Mouse (Mus musculus) heart, embryonic 11.5 days (tissue): ENCODE results near the gene Olfr488. TPM values are rescaled to one million over a fixed set of nuclear protein-coding genes. Genes with fewer than 3 reads are reported as not detected.
"Not testable (repeated sequence)": the region's sequence is repeated elsewhere in the genome, so short reads cannot be mapped to it uniquely, and the experiment has no call there.

ENCODE experiments used
- ATAC-seq: fragments of 200-750 bp; cut with Nextera tagmentation; replicated peaks from 2 replicates; pipeline ENCODE4 v1.8.0; 2017; ENCODE audit warnings: moderate library complexity; ENCODE audit not compliant: insufficient number of reproducible peaks, low FRiP score, low TSS enrichment
- H3K27ac ChIP-seq: fragments of 300-500 bp; sonication (generic); 2 replicates; pipeline ENCODE4 v1.5.1; 2014; ENCODE audit warnings: mild to moderate bottlenecking, low read depth, low read length
- H3K27me3 ChIP-seq: fragments of 300-500 bp; sonication (generic); 2 replicates; pipeline ENCODE4 v1.6.1; 2014; ENCODE audit warnings: mild to moderate bottlenecking, low read length, mixed read lengths; ENCODE audit not compliant: control insufficient read depth, insufficient read depth
- H3K36me3 ChIP-seq: fragments of 300-500 bp; sonication (generic); 2 replicates; pipeline ENCODE4 v1.6.1; 2014; ENCODE audit warnings: mild to moderate bottlenecking, low read length, moderate library complexity, mixed read lengths; ENCODE audit not compliant: control insufficient read depth, insufficient read depth
- H3K4me1 ChIP-seq: fragments of 300-500 bp; sonication (generic); 2 replicates; pipeline ENCODE4 v1.6.1; 2014; ENCODE audit warnings: low read length; ENCODE audit not compliant: control insufficient read depth, insufficient read depth
- H3K4me2 ChIP-seq: fragments of 300-500 bp; sonication (generic); 2 replicates; pipeline ENCODE4 v1.6.1; 2014; ENCODE audit warnings: mild to moderate bottlenecking, moderate library complexity
- H3K4me3 ChIP-seq: fragments of 300-500 bp; sonication (generic); 2 replicates; pipeline ENCODE4 v1.5.1; 2014; ENCODE audit warnings: low read depth, low read length
- H3K9ac ChIP-seq: fragments of 300-500 bp; sonication (generic); 2 replicates; pipeline ENCODE4 v1.6.1; 2014; ENCODE audit warnings: mild to moderate bottlenecking, low read depth, low read length, moderate library complexity
- H3K9me3 ChIP-seq: fragments of 300-500 bp; sonication (generic); replicated peaks from 2 replicates; pipeline ENCODE4 v1.6.1; 2016; ENCODE audit warnings: low read length; ENCODE audit not compliant: control insufficient read depth
- WGBS: fragments of 180-500 bp; shearing (Covaris S2); extraction: QIAGEN DNeasy Blood & Tissue Kit; methylation state at CpG from one replicate; pipeline ENCODE4 v1.1.7; 2014; ENCODE audit not compliant: insufficient replicate concordance; 5-methylcytosine and 5-hydroxymethylcytosine counted together
- polyA plus RNA-seq: library from polyadenylated mRNA; unstranded; fragments of >200 nt; fragmentation: Nextera tagmentation; extraction: Ambion mirVana; gene quantifications from 2 replicates; pipeline ENCODE4 v1.2.1, GENCODE M21; 2014

The Olfr488 gene
- polyA plus RNA-seq, result not detected in 2 replicates

DNA sequence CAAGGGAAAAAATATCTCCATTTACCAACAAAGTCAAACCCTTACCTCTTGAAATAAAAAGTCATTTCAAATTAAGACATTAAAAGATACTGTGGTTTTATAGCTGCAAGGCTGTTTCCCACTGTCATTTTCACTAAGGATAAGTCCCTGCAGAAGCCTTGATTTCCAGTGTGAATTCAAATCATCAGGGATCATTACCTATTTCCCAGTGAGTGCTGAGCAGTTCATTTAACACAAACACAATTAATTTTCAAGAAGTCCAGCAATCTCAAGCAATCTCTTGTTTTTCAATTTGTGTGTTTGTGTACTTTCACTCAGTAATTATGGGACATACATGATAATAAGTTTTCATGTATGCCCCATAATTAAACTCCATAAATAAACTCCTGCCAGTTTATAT, at the start of gene Olfr488:
TSS of gene Olfr488 (minus strand) at position 101 of the 400 bp plus-strand sequence.
- no peak for ATAC-seq
- H3K4me2 ChIP-seq, result no peak within 1 kb of the TSS
- H3K27ac ChIP-seq, result no peak within 1 kb of the TSS
- H3K27me3 ChIP-seq, result no peaks in the 10 kb centered on the region
- H3K9ac ChIP-seq, result no peak within 1 kb of the TSS
- no peaks in the 10 kb centered on the region for H3K4me1 ChIP-seq
- H3K36me3 ChIP-seq, result no peaks in the 10 kb centered on the region
- H3K4me3 ChIP-seq, result no peak within 1 kb of the TSS
- no peaks in the 10 kb centered on the region for H3K9me3 ChIP-seq

DNA sequence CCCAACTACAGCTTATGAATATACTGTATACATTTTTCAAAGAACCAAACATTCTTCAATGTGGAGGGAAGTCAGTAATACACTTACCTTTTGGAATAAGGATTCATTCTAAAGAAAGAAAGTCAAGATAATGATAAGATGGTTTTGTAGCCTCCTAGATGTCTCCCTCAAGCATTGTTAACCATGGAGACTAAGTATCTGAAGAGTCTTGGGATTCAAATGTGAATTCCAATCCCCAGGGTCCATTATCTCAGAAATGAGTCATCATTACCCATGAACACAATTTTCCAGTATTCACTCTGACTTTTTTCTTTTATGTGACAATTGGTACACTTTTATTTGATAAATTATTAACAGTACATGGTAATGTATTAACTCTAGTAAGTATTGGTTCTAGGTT, 30.7 kb upstream of the Olfr488 start, which contains the start of gene Olfr490:
TSS of gene Olfr490 (minus strand) at position 101 of the 400 bp plus-strand sequence.
- H3K4me2 ChIP-seq, result no peak within 1 kb of the TSS
- H3K36me3 ChIP-seq, result no peaks in the 10 kb centered on the region
- no peaks in the 10 kb centered on the region for H3K4me1 ChIP-seq
- no peak within 1 kb of the TSS for H3K27ac ChIP-seq
- H3K9me3 ChIP-seq, result no peaks in the 10 kb centered on the region
- no peak within 1 kb of the TSS for H3K4me3 ChIP-seq
- H3K9ac ChIP-seq, result no peak within 1 kb of the TSS
- no peak for ATAC-seq
- no peaks in the 10 kb centered on the region for H3K27me3 ChIP-seq

DNA sequence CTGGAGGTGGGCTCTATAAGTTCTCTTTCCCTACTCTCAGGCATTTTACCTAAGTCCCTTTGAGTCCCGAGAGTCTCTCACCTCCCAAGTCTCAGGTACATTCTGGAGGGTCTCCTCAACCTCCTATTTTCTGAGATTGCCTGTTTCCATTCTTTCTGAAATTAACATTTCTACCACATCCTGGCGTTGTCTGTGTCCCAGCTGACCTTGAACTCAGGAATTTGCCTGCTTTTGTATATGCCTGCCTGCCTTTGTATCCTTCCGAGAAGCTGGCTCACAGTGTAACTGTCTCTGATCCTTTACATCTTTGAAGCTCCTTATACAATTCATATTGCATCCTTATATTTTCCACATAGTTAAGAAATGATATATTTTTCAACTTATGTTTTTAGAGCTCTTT, 24.6 kb downstream of the Olfr488 start:
- Histone ChIP-seq H3K9me3 (no peaks in the 10 kb centered on the region), H3K4me1 (no peaks in the 10 kb centered on the region), H3K27ac (no peak overlapping the region), H3K27me3 (no peaks in the 10 kb centered on the region), H3K36me3 (no peaks in the 10 kb centered on the region), H3K4me3 (no peak overlapping the region), H3K9ac (no peak overlapping the region), H3K4me2 (no peak overlapping the region)
- ATAC-seq, result no peak
- WGBS, result 68% methylated on average over 3 of the region's 3 CpGs

DNA sequence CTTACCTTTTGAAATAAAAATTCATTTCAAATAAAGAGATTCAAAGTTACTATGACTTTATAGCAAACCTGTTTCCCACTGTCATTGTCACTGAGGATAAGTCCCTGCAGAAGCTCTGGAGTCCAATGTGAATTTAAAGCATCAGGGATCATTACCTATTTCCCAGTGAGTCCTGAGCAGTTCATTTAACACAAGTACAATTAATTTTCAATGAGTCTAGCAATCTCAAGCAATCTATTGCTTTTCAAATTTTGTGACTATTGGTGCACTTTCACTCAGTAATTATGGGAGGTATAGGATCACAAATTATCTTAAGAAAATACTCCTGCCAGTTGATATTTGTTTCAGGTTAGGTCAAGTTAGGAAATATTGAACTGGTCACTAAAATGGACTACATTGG, 43.6 kb downstream of the Olfr488 start, which contains the start of gene Olfr487:
TSS of gene Olfr487 (minus strand) at position 101 of the 400 bp plus-strand sequence.
- ATAC-seq, H3K27me3 ChIP-seq, H3K4me1 ChIP-seq, H3K27ac ChIP-seq, H3K36me3 ChIP-seq, H3K9me3 ChIP-seq, H3K4me2 ChIP-seq, H3K9ac ChIP-seq, H3K4me3 ChIP-seq: not testable (repeated sequence)

Other genes starting within 250 kb of the Olfr488 start
- gene Olfr478, start 224.4 kb downstream of the Olfr488 start, polyA plus RNA-seq, result not detected in 2 replicates
- gene Olfr479, start 207.7 kb downstream of the Olfr488 start, polyA plus RNA-seq, result not detected in 2 replicates
- gene Olfr480, start 191.0 kb downstream of the Olfr488 start, polyA plus RNA-seq, result not detected in 2 replicates
- not detected in 2 replicates for gene Olfr481, start 178.5 kb downstream of the Olfr488 start, polyA plus RNA-seq
- not detected in 2 replicates for gene Olfr482, start 160.8 kb downstream of the Olfr488 start, polyA plus RNA-seq
- not detected in 2 replicates for gene Olfr483, start 157.5 kb downstream of the Olfr488 start, polyA plus RNA-seq
- gene Olfr484, start 130.9 kb downstream of the Olfr488 start, polyA plus RNA-seq, result not detected in 2 replicates
- not detected in 2 replicates for gene Olfr485, start 98.5 kb downstream of the Olfr488 start, polyA plus RNA-seq
- gene Olfr486, start 85.6 kb downstream of the Olfr488 start, polyA plus RNA-seq, result not detected in 2 replicates
- gene Olfr487, start 43.7 kb downstream of the Olfr488 start, polyA plus RNA-seq, result not detected in 2 replicates
- gene Olfr490, start 30.6 kb upstream of the Olfr488 start, polyA plus RNA-seq, result not detected in 2 replicates
- not detected in 2 replicates for gene Olfr491, start 55.1 kb upstream of the Olfr488 start, polyA plus RNA-seq
- not detected in 2 replicates for gene Olfr492, start 65.3 kb upstream of the Olfr488 start, polyA plus RNA-seq
- not detected in 2 replicates for gene Olfr493, start 88.6 kb upstream of the Olfr488 start, polyA plus RNA-seq
- not detected in 2 replicates for gene Olfr494, start 107.0 kb upstream of the Olfr488 start, polyA plus RNA-seq
- gene Olfr495, start 134.8 kb upstream of the Olfr488 start, polyA plus RNA-seq, result not detected in 2 replicates
- gene Olfr497, start 162.1 kb upstream of the Olfr488 start, polyA plus RNA-seq, result not detected in 2 replicates
- gene Olfr498, start 207.0 kb upstream of the Olfr488 start, polyA plus RNA-seq, result not detected in 2 replicates